Mouse (Mus musculus) megakaryocyte progenitor cell, adult 5-6 weeks (primary cell): Measurements from ENCODE around the gene Tnrc6b. TPM values are rescaled to one million over a fixed set of nuclear protein-coding genes. Genes with fewer than 3 reads are reported as not detected.
"Not testable (repeated sequence)": the region's sequence is repeated elsewhere in the genome, so short reads cannot be mapped to it uniquely, and the experiment has no call there.

Source experiments
- ATAC-seq: replicated peaks from 2 replicates; pipeline ENCODE4 v1.8.0; 2016; ENCODE audit warnings: mild to moderate bottlenecking, moderate TSS enrichment, inconsistent platforms; ENCODE audit not compliant: poor library complexity
- total RNA-seq, 2 experiments: library from RNA; stranded (forward) in 1 of 2; stranded (reverse) in 1 of 2; fragments of 157-497, 149-512 nt in 1 of 2; fragments of 200-1000 nt in 1 of 2; gene quantifications; 2 replicates each; pipeline versions ENCODE4 v1.2.3 to v1.2.4; 2015 to 2017

Gene Tnrc6b
- total RNA-seq, 2 experiments from 2014 or later = 46.5 to 46.6 TPM

GRCm38 (mm10) chr15:80904776-80905175 lies 193.7 kb downstream of the Tnrc6b start:
- not testable (repeated sequence) for ATAC-seq

GRCm38 (mm10) chr15:80910183-80910582 lies 199.1 kb downstream of the Tnrc6b start:
- no peak for ATAC-seq

- peak; percentile 95 for ATAC-seq
Measured at GRCm38 (mm10) chr15:80910790-80911531, 199.8 kb downstream of the Tnrc6b start.

GRCm38 (mm10) chr15:80912175-80912574 lies 201.1 kb downstream of the Tnrc6b start:
- no peak for ATAC-seq

- no peak for ATAC-seq
Measured at GRCm38 (mm10) chr15:80913803-80914202, 202.7 kb downstream of the Tnrc6b start.

- ATAC-seq = no peak
Measured at GRCm38 (mm10) chr15:80915850-80916249, 204.7 kb downstream of the Tnrc6b start.

- ATAC-seq = no peak
Measured at GRCm38 (mm10) chr15:80916621-80917020, 205.5 kb downstream of the Tnrc6b start.

- ATAC-seq = no peak
Measured at GRCm38 (mm10) chr15:80920346-80920745, 209.2 kb downstream of the Tnrc6b start.

- ATAC-seq = no peak
Measured at GRCm38 (mm10) chr15:80921781-80922180, 210.7 kb downstream of the Tnrc6b start.

GRCm38 (mm10) chr15:80924211-80924610 lies 213.1 kb downstream of the Tnrc6b start:
- no peak for ATAC-seq

GRCm38 (mm10) chr15:80928811-80929355 lies 217.8 kb downstream of the Tnrc6b start:
- no peak for ATAC-seq

GRCm38 (mm10) chr15:80930048-80930571 lies 219.0 kb downstream of the Tnrc6b start:
- ATAC-seq = no peak

- not testable (repeated sequence) for ATAC-seq
Measured at GRCm38 (mm10) chr15:80930676-80931320, 219.7 kb downstream of the Tnrc6b start.

GRCm38 (mm10) chr15:80931345-80931960 lies 220.3 kb downstream of the Tnrc6b start:
- ATAC-seq = no peak

GRCm38 (mm10) chr15:80934841-80935240 lies 223.7 kb downstream of the Tnrc6b start:
- no peak for ATAC-seq

- no peak for ATAC-seq
Measured at GRCm38 (mm10) chr15:80936686-80937085, 225.6 kb downstream of the Tnrc6b start.

- no peak for ATAC-seq
Measured at GRCm38 (mm10) chr15:80938615-80939014, 227.5 kb downstream of the Tnrc6b start.

GRCm38 (mm10) chr15:80939401-80939800 lies 228.3 kb downstream of the Tnrc6b start:
- ATAC-seq = no peak

GRCm38 (mm10) chr15:80941468-80942040 lies 230.4 kb downstream of the Tnrc6b start:
- ATAC-seq = no peak

- ATAC-seq = peak; percentile 65
Measured at GRCm38 (mm10) chr15:80945851-80946250, 234.7 kb downstream of the Tnrc6b start.
